Mouse (Mus musculus) C2C12 (cell line): ENCODE results near the gene Krtap13-1. TPM values are rescaled to one million over a fixed set of nuclear protein-coding genes. Genes with fewer than 3 reads are reported as not detected.
"Not testable (repeated sequence)": the region's sequence is repeated elsewhere in the genome, so short reads cannot be mapped to it uniquely, and the experiment has no call there.

Experiments used
- H3K27me3 ChIP-seq: one replicate; pipeline ENCODE4 v1.6.1; 2011; ENCODE audit not compliant: control insufficient read depth, insufficient read depth, insufficient read length
- H3K36me3 ChIP-seq: one replicate; pipeline ENCODE4 v1.6.1; 2011; ENCODE audit not compliant: control insufficient read depth, insufficient read depth
- H3K4me3 ChIP-seq: one replicate; pipeline ENCODE4 v1.5.1; 2011; ENCODE audit warnings: mild to moderate bottlenecking, control low read depth; ENCODE audit not compliant: poor library complexity, insufficient read depth, severe bottlenecking
- H3K79me2 ChIP-seq: one replicate; pipeline ENCODE4 v1.6.1; 2011; ENCODE audit not compliant: control insufficient read depth, insufficient read depth
- H3K79me3 ChIP-seq: one replicate; pipeline ENCODE4 v1.6.1; 2011; ENCODE audit warnings: low read depth, control low read depth
- H3ac ChIP-seq: one replicate; pipeline ENCODE3; 2011; ENCODE audit warnings: low read depth; ENCODE audit not compliant: control insufficient read depth, insufficient read length
- CEBPB ChIP-seq: IDR thresholded peaks from one replicate; pipeline ENCODE4 v1.6.1; 2011; ENCODE audit warnings: low read depth, mild to moderate bottlenecking, control low read depth, moderate library complexity
- CTCF ChIP-seq: IDR thresholded peaks from one replicate; pipeline ENCODE4 v1.5.1; 2011; ENCODE audit not compliant: control insufficient read depth, insufficient read depth, insufficient read length
- FOSL1 ChIP-seq: IDR thresholded peaks from one replicate; pipeline ENCODE4 v1.8.0; 2011; ENCODE audit warnings: mild to moderate bottlenecking, low read length; ENCODE audit not compliant: poor library complexity, insufficient read depth, severe bottlenecking
- MAX ChIP-seq: IDR thresholded peaks from one replicate; pipeline ENCODE4 v1.6.1; 2011; ENCODE audit warnings: mild to moderate bottlenecking, control low read depth
- MYOD1 ChIP-seq: IDR thresholded peaks from one replicate; pipeline ENCODE4 v1.6.1; 2011; ENCODE audit warnings: low read depth; ENCODE audit not compliant: control insufficient read depth, insufficient read length
- MYOG ChIP-seq: IDR thresholded peaks from one replicate; pipeline ENCODE4 v1.6.1; 2011; ENCODE audit not compliant: control insufficient read depth, insufficient read length; ENCODE audit errors: extremely low read depth
- USF1 ChIP-seq: IDR thresholded peaks from one replicate; pipeline ENCODE4 v1.6.1; 2011; ENCODE audit warnings: low read depth, mild to moderate bottlenecking, control low read depth, moderate library complexity
- polyA plus RNA-seq: library from polyadenylated mRNA; unstranded; fragments of >200 nt; fragmentation: generic; extraction: Trizol; gene quantifications from one replicate; pipeline ENCODE4 v1.2.1, GENCODE M21; 2012; ENCODE audit warnings: missing spikeins

The Krtap13-1 gene
- polyA plus RNA-seq, 1 experiment = not detected

DNA sequence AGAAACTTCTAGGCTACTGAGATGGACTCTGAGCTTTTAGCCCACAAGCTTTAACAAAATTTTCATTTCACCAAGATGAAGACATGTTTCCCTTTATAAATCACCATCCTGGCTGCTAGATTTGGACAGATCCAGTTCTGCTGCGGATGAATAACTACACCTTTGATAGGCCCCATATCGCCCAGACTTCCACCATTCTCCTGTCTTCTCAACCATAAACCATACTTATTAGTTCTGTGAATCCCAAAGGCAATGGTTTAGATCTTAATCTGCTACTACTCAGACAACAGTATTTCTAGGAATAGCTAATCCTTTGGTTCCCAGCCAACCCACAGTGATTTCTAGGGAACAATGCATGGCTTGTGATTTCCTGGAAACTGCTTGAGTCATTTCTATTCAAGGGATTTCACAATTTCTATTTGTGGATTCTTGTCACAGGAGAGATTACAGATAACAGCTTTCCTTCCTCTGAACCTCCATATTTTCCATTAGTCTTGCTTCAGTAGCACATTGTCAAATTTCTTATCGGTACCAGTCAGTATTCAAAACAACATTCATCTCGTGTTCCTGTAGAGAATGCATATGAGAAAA lies 16.2 kb downstream of the Krtap13-1 start:
- no peaks in the 10 kb centered on the region for H3K79me3 ChIP-seq
- TF ChIP-seq USF1 = no peak

DNA sequence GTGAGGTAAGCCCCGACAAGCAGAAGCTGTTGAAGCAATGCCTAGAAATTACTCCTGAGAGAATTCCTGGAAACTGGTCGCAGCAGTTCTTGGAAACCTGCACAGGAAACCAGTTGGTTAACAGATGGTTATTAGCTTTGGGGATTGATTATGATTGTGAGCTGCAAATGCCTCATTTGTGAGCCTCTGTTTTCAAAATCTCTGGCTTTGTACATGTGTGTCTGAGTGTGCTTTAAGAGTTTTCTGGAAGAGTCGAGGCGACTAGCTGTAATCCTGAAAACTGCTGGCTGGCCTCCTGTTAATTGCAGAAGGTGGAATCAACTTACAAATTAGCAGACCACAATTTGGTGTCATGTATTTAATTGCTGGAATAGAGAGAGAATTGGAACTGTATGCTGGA lies 19.3 kb downstream of the Krtap13-1 start:
- Histone ChIP-seq H3K36me3 (no peaks in the 10 kb centered on the region), H3K4me3 (no peak overlapping the region), H3K79me3 (no peaks in the 10 kb centered on the region), H3ac (no peak overlapping the region), H3K79me2 (no peaks in the 10 kb centered on the region), H3K27me3 (no peaks in the 10 kb centered on the region)
- no peak for TF ChIP-seq MYOD1
- no peak for TF ChIP-seq MAX
- no peak for TF ChIP-seq FOSL1
- no peak for TF ChIP-seq USF1
- TF ChIP-seq CEBPB = no peak
- TF ChIP-seq MYOG = no peak
- TF ChIP-seq CTCF = no peak

More for the DNA sequence above, 16.2 kb downstream of the Krtap13-1 start:
- no peak overlapping the region for H3ac ChIP-seq
- H3K27me3 ChIP-seq = no peaks in the 10 kb centered on the region
- H3K36me3 ChIP-seq = no peaks in the 10 kb centered on the region
- H3K4me3 ChIP-seq = no peak overlapping the region
- no peaks in the 10 kb centered on the region for H3K79me2 ChIP-seq

- H3ac ChIP-seq, H3K27me3 ChIP-seq, H3K79me3 ChIP-seq, H3K36me3 ChIP-seq, H3K79me2 ChIP-seq, H3K4me3 ChIP-seq: not testable (repeated sequence)
These were observed 22.9 kb downstream of the Krtap13-1 start, which contains the start of gene Krtap13 for GRCm38 (mm10) chr16:88751535-88751934. Krtap13 (minus strand) TSS chr16:88751635.

GRCm38 (mm10) chr16:88758547-88758946 lies 29.9 kb downstream of the Krtap13-1 start, which contains the start of gene 2310034C09Rik:
2310034C09Rik (plus strand) TSS chr16:88758847.
- not testable (repeated sequence) for H3K4me3 ChIP-seq, H3K79me3 ChIP-seq, H3K27me3 ChIP-seq, H3K36me3 ChIP-seq, H3ac ChIP-seq, H3K79me2 ChIP-seq

GRCm38 (mm10) chr16:88774106-88774505 lies 45.4 kb downstream of the Krtap13-1 start, which contains the start of gene 2310057N15Rik:
2310057N15Rik (minus strand) TSS chr16:88774206.
- Histone ChIP-seq H3K79me2 (no peaks in the 10 kb centered on the region), H3K79me3 (no peaks in the 10 kb centered on the region), H3K27me3 (no peaks in the 10 kb centered on the region), H3ac (no peak within 1 kb of the TSS), H3K36me3 (no peaks in the 10 kb centered on the region), H3K4me3 (no peak within 1 kb of the TSS)
- TF ChIP-seq MYOD1 = no peak
- no peak for TF ChIP-seq FOSL1
- no peak for TF ChIP-seq USF1
- TF ChIP-seq MYOG = no peak
- TF ChIP-seq CTCF = no peak
- TF ChIP-seq MAX = no peak
- TF ChIP-seq CEBPB = no peak

DNA sequence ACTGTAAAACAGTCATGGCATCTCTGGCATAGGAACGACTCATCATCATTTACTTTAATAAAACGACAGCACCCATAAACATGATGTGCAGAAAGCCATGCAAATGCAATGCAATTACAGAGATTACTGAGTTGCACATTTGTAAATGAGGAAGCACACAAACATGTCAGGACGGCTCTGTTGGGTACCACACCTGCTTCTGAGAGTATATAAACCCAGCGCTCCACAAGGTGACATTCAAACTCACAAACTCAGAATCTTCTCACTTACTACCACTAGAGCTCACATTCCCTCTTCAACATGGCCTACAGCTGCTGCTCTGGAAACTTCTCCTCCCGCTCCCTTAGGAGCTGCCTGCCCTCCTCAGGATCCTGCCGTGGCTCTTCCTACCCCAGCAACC lies 48.9 kb downstream of the Krtap13-1 start, which contains the start of gene Gm5965:
Gene Gm5965, plus strand, starts transcription at position 301 of the 400 bp plus-strand sequence.
- Histone ChIP-seq H3K79me2 (no peaks in the 10 kb centered on the region), H3K4me3 (no peak within 1 kb of the TSS), H3ac (no peak within 1 kb of the TSS), H3K27me3 (no peaks in the 10 kb centered on the region), H3K79me3 (no peaks in the 10 kb centered on the region), H3K36me3 (no peaks in the 10 kb centered on the region)
- TF ChIP-seq USF1 (no peak), MYOG (no peak), MAX (no peak), FOSL1 (no peak), MYOD1 (no peak), CEBPB (no peak), CTCF (no peak)

Other genes starting within 250 kb of the Krtap13-1 start
- gene Cldn17, start 221.9 kb upstream of the Krtap13-1 start, polyA plus RNA-seq = not detected
- gene Cldn8, start 165.7 kb upstream of the Krtap13-1 start, polyA plus RNA-seq = not detected
- gene Krtap24-1, start 116.6 kb upstream of the Krtap13-1 start, polyA plus RNA-seq = not detected
- gene 2310079G19Rik, start 101.2 kb upstream of the Krtap13-1 start, polyA plus RNA-seq = not detected
- not detected for gene Krtap26-1, start 81.1 kb upstream of the Krtap13-1 start, polyA plus RNA-seq
- not detected for gene Krtap27-1, start 57.2 kb upstream of the Krtap13-1 start, polyA plus RNA-seq
- not detected for gene 2310061N02Rik, start 20.9 kb upstream of the Krtap13-1 start, polyA plus RNA-seq
- gene Krtap13, start 22.8 kb downstream of the Krtap13-1 start, polyA plus RNA-seq = not detected
- gene 2310034C09Rik, start 30.0 kb downstream of the Krtap13-1 start, polyA plus RNA-seq = not detected
- not detected for gene 2310057N15Rik, start 45.3 kb downstream of the Krtap13-1 start, polyA plus RNA-seq
- not detected for gene Gm5965, start 49.0 kb downstream of the Krtap13-1 start, polyA plus RNA-seq
- not detected for gene Gm20741, start 83.4 kb downstream of the Krtap13-1 start, polyA plus RNA-seq
- not detected for gene Krtap15, start 91.4 kb downstream of the Krtap13-1 start, polyA plus RNA-seq
- gene Krtap14, start 97.3 kb downstream of the Krtap13-1 start, polyA plus RNA-seq = not detected
- not detected for gene Krtap19-1, start 140.5 kb downstream of the Krtap13-1 start, polyA plus RNA-seq
- not detected for gene Krtap19-2, start 145.4 kb downstream of the Krtap13-1 start, polyA plus RNA-seq
- not detected for gene Krtap19-3, start 149.2 kb downstream of the Krtap13-1 start, polyA plus RNA-seq
- gene Krtap19-4, start 156.2 kb downstream of the Krtap13-1 start, polyA plus RNA-seq = not detected
- not detected for gene Krtap19-5, start 167.6 kb downstream of the Krtap13-1 start, polyA plus RNA-seq
- not detected for gene Krtap19-9b, start 203.4 kb downstream of the Krtap13-1 start, polyA plus RNA-seq
- not detected for gene Krtap16-3, start 234.0 kb downstream of the Krtap13-1 start, polyA plus RNA-seq